ENCODE assay signal across 8 mouse cellular contexts in genomic region chr4:103120874-103121389, GRCm38 (mm10). TPM values are rescaled to one million over a fixed set of nuclear protein-coding genes. Genes with fewer than 3 reads are reported as not detected.
DNase-seq lines count a peak whose midpoint lies in the region; ATAC-seq and TF ChIP-seq lines count a peak whose summit lies in the region.

No protein-coding gene starts in this region.

- no peaks in the 10 kb centered on the region for H3K27me3 ChIP-seq in forebrain, embryonic 13.5 days
- H3K27me3 ChIP-seq in liver, embryonic 12.5 days (replicated peaks): no peaks in the 10 kb centered on the region

- no peak for TF ChIP-seq CTCF in gastrocnemius, adult 2 months (IDR thresholded peaks at IDR 0.05)

- intact Hi-C loops in gastrocnemius, adult 2 months (cut with DNase I): no loop called here
- intact Hi-C loops in gastrocnemius, postnatal 14 days (cut with DNase I; ENCODE audit: low total_unique reads): no loop called here

- peak overlapping the region; percentile 92 for H3K4me3 ChIP-seq in gastrocnemius, adult 2 months
- peak overlapping the region; percentile 85; the same call in 1 of the 2 replicates for H3K4me3 ChIP-seq in forebrain, embryonic 13.5 days
- H3K4me3 ChIP-seq in liver, embryonic 12.5 days: peak overlapping the region; percentile 99

- peak overlapping the region; percentile 85 for H3K4me2 ChIP-seq in forebrain, embryonic 13.5 days
- peak overlapping the region; percentile 86 for H3K4me2 ChIP-seq in liver, embryonic 12.5 days

- H3K4me1 ChIP-seq in forebrain, embryonic 13.5 days: peaks cover 34% of the 10 kb centered on the region
- H3K4me1 ChIP-seq in liver, embryonic 12.5 days: peaks cover 45% of the 10 kb centered on the region

- no peak for ATAC-seq in forebrain, embryonic 13.5 days
- 0 out of 2 replicates have a peak, but pooled peaks have one; percentile 19 for ATAC-seq in liver, embryonic 12.5 days

- no peak overlapping the region for H3K9ac ChIP-seq in forebrain, embryonic 13.5 days
- H3K9ac ChIP-seq in liver, embryonic 12.5 days: peak overlapping the region; percentile 100

- peaks cover 6% of the 10 kb centered on the region; the same call in 1 of the 2 replicates for H3K36me3 ChIP-seq in forebrain, embryonic 13.5 days (ENCODE audit: poor library complexity, severe bottlenecking)
- peaks cover 13% of the 10 kb centered on the region for H3K36me3 ChIP-seq in liver, embryonic 12.5 days

- no peaks in the 10 kb centered on the region for H3K9me3 ChIP-seq in forebrain, embryonic 13.5 days (replicated peaks)
- H3K9me3 ChIP-seq in liver, embryonic 12.5 days (replicated peaks): no peaks in the 10 kb centered on the region

- no peak for DNase-seq in gastrocnemius, adult 2 months
- no peak for DNase-seq in gastrocnemius, postnatal 4 days (ENCODE audit: low spot score in 2 of 2)
- peak; percentile 13 for DNase-seq in A20 (ENCODE audit: low read depth, low spot score)
- DNase-seq in cerebellum, postnatal 4 days (ENCODE audit: low spot score in 2 of 2): no peak
- DNase-seq in adrenal gland, postnatal 25 days: no peak
- DNase-seq in gastrocnemius, postnatal 14 days: no peak

- 83% methylated on average over 9 of the region's 9 CpGs for WGBS in forebrain, embryonic 13.5 days
- 36% methylated on average over 9 of the region's 9 CpGs for WGBS in liver, embryonic 12.5 days (ENCODE audit: insufficient replicate concordance)

- H3K27ac ChIP-seq in gastrocnemius, adult 2 months: peak overlapping the region; percentile 98
- H3K27ac ChIP-seq in forebrain, embryonic 13.5 days: no peak overlapping the region
- H3K27ac ChIP-seq in liver, embryonic 12.5 days: peak overlapping the region; percentile 99

RNA-seq across cellular contexts. Expression of gene Wdr78, which starts 6.6 kb away (rescaled TPM):
- total RNA-seq in gastrocnemius, adult 2 months (2021): under 1 TPM; 0.36 to 0.56 TPM
- total RNA-seq in gastrocnemius, postnatal 4 days (2021): 1 to 10 TPM; 2.2 to 2.7 TPM
- polyA plus RNA-seq in forebrain, embryonic 13.5 days (2015; fragmentation: Nextera tagmentation; extraction: Ambion mirVana): 4.7 TPM in 2 replicates
- 1.0 and 1.1 TPM in 2 replicates for polyA plus RNA-seq in liver, embryonic 12.5 days (2016; fragmentation: Nextera tagmentation; extraction: Ambion mirVana)
- 6.3 and 8.6 TPM in 2 replicates for total RNA-seq in adrenal gland, postnatal 25 days (2021)
- total RNA-seq in gastrocnemius, postnatal 14 days (2021): under 1 TPM; 0.74 to 0.86 TPM

RNA-seq across cellular contexts. Expression of gene Mier1, which starts 6.7 kb away (rescaled TPM):
- 10 to 100 TPM; 20.0 to 21.4 TPM for total RNA-seq in gastrocnemius, adult 2 months (2021)
- 10 to 100 TPM; 40.9 to 55.6 TPM for total RNA-seq in gastrocnemius, postnatal 4 days (2021)
- polyA plus RNA-seq in forebrain, embryonic 13.5 days (2015; fragmentation: Nextera tagmentation; extraction: Ambion mirVana): 37.4 and 39.7 TPM in 2 replicates
- polyA plus RNA-seq in liver, embryonic 12.5 days (2016; fragmentation: Nextera tagmentation; extraction: Ambion mirVana): 35.1 and 39.4 TPM in 2 replicates
- total RNA-seq in adrenal gland, postnatal 25 days (2021): 77.1 and 80.1 TPM in 2 replicates
- 10 to 100 TPM; 21.8 to 22.3 TPM for total RNA-seq in gastrocnemius, postnatal 14 days (2021)
